Mouse (Mus musculus): ENCODE results near the gene Heg1.

Heg1 gene

DNA sequence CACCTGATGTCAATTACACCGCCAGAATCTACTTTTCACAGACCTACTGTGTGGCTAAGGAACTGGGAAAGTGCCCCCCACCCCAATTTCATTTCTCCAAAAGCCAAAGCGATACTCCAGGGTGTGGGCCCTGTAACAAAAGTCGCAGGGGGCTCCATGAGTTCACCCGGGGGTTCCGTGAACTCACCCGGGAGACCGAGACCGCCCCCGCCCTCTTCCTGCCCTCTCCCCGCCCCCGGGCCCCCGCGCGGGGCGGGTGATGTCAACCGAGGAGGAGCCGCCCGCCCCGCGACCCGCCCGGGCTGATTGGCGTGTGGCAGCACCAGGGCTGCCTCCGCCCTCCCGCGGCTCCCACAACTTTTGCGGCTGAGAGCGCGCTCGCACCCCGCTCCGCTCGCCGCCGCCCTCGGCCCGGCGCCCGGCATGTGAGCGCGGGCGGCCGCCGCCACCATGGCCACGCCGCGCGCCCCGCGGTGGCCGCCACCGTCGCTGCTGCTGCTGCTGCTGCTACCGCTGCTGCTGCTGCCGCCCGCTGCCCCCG lies at the start of gene Heg1:
Gene Heg1, plus strand, starts transcription at position 209 of the 541 bp plus-strand sequence.
- DNase-seq (ENCODE audit: low spot score): peak; percentile 52

- DNase-seq (ENCODE audit: low spot score): no peak
Measured at GRCm38 (mm10) chr16:33635836-33636595, 48.2 kb upstream of the Heg1 start.

- no peak for DNase-seq (ENCODE audit: low spot score)
Measured at GRCm38 (mm10) chr16:33641779-33642178, 42.4 kb upstream of the Heg1 start.

GRCm38 (mm10) chr16:33653116-33653515 lies 31.1 kb upstream of the Heg1 start:
- no peak for DNase-seq (ENCODE audit: low spot score)

- no peak for DNase-seq (ENCODE audit: low spot score)
Measured at GRCm38 (mm10) chr16:33655443-33655842, 28.7 kb upstream of the Heg1 start.

GRCm38 (mm10) chr16:33657191-33657590 lies 27.0 kb upstream of the Heg1 start:
- DNase-seq (ENCODE audit: low spot score): no peak

GRCm38 (mm10) chr16:33658121-33658520 lies 26.0 kb upstream of the Heg1 start:
- DNase-seq (ENCODE audit: low spot score): no peak

DNA sequence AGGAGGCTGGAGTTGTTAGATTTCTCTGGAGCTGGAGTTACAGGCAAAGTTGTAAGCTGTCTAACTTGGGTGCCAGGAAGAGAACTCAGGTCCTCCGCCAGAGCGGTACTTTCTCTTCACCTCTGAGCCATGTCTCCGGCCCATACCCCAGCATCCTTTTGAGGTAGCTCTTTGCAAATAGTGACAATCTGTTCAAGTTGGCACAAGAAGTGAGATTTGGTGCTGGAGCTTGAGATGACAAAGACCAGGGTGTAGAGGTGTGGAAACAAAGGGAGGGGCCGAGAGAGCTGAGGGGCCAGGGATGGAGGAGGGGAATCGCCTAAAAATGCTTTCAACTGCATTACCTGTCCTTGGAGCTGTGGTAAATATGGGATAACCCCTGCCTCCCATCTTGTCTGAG lies 24.6 kb upstream of the Heg1 start:
- no peak for DNase-seq (ENCODE audit: low spot score)

DNA sequence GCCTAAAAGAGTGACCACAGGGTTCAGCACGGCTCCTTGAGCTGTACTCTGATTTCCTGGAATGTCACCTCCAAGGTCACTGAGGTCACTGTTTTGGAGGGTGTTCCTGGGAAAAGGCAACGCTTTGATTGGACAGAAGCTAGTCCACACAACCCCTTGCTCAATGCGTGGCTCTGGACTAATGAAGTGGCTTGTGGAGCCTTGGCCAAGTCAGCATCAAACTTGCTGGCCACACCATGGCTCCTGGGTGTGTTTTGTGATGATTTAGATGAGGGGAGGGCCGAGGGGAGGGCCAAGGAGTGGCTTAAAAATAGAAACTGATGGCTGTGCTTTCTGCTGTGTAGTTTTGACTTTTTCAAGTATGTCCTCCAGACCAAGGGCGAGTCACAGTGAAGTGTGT lies 24.0 kb upstream of the Heg1 start:
- DNase-seq (ENCODE audit: low spot score): no peak

- no peak for DNase-seq (ENCODE audit: low spot score)
Measured at GRCm38 (mm10) chr16:33662841-33663240, 21.3 kb upstream of the Heg1 start.

GRCm38 (mm10) chr16:33666226-33666625 lies 17.9 kb upstream of the Heg1 start:
- DNase-seq (ENCODE audit: low spot score): no peak

GRCm38 (mm10) chr16:33666985-33667538 lies 17.1 kb upstream of the Heg1 start:
- DNase-seq (ENCODE audit: low spot score): no peak

DNA sequence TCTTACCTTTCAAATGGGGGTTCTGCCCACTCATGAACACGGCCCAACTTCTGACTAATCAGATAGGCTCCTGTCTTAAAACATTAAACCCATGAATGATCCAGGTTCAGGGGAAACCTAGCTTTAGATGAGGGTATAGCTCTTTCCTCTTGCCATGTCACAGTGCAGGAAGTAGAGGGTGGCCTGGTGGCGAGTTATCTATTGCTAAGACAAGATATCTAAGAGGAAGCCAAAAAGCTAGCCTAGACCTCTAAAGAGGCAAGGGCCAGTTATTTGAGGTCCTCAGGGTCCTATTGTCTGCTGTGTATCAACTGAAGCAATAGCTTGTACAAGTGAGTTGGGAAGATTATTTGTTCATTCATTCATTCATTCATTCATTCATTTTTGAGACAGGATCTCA lies 15.7 kb upstream of the Heg1 start:
- no peak for DNase-seq (ENCODE audit: low spot score)

DNA sequence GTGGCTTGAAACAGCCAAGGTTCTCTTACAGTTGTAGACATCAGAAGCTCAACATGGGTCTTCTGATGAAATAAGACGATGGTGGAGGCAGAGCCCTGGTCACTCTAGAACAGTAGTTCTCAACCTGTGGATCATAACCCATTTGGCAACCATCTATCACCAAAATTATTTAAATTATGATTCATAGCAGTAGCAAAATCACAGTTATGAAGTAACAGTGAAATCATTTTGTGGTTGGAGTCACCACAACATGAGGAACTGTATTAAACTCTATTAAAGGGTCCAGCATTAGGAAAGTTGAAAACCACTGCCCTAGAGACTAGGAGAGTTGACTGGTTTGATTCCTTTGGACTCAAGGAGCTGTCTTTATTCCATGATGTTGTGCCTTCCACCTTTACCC lies 15.1 kb upstream of the Heg1 start:
- no peak for DNase-seq (ENCODE audit: low spot score)

DNA sequence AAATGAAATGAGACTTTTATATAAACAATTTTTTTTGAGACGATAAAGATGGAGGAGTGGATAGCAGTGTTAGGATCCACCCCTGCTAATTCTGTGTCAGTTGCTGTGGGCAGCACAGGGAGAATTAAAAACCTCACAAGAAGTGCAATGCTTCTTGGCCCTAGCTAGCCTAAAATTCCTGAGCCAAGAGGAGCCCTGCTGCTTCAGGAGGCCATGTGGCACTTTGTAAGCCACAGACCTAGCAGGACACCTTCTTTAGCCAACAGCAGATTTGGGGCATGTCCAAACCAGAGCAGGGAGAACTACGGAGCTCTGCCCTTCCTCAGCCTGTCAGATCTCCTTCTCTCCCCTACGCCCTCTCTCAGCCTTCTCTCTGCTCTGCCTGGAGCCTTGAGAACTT lies 13.8 kb upstream of the Heg1 start:
- DNase-seq (ENCODE audit: low spot score): no peak

DNA sequence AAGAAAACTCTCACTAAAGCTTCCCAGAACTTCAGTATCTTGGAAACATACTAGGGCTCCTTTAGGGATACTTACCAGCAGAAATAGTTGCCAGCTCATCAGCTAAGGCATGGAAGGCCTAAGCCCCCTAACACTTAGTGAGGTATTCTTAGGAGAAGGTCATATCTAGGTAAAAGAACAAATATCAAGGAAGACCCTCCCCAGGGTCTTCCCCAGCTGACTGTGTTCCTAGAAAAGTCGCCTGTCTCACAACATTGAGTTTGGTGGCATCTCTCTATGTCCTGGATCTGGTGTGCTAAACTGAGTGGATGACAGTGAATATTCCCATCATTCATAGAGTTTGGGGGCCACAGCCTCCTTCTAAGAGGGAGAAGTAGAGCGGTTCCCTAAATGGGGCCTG lies 13.2 kb upstream of the Heg1 start:
- DNase-seq (ENCODE audit: low spot score): no peak

DNA sequence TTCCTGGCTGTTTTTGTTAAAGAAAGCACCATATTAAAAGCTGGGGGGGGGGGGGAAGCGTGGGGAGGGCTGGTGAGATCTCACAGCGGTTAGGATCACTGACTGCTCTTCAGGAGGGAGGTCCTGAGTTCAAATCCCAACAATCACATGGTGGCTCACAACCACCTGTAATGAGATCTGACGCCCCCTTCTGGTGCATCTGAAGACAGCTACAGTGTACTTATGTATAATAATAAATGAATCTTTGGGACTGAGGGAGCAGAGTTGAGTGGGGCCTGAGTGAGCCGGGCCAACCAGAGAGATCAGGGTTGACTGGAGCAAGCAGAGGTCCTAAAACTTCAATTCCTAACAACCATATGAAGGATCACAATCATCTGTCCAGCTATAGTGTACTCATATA lies 12.0 kb upstream of the Heg1 start:
- DNase-seq (ENCODE audit: low spot score): no peak

- DNase-seq (ENCODE audit: low spot score): no peak
Measured at GRCm38 (mm10) chr16:33672643-33673042, 11.5 kb upstream of the Heg1 start.

GRCm38 (mm10) chr16:33673530-33674109 lies 10.6 kb upstream of the Heg1 start:
- DNase-seq (ENCODE audit: low spot score): no peak

- DNase-seq (ENCODE audit: low spot score): no peak
Measured at GRCm38 (mm10) chr16:33675151-33675847, 8.9 kb upstream of the Heg1 start.

- DNase-seq (ENCODE audit: low spot score): no peak
Measured at GRCm38 (mm10) chr16:33675848-33676184, 8.4 kb upstream of the Heg1 start.

DNA sequence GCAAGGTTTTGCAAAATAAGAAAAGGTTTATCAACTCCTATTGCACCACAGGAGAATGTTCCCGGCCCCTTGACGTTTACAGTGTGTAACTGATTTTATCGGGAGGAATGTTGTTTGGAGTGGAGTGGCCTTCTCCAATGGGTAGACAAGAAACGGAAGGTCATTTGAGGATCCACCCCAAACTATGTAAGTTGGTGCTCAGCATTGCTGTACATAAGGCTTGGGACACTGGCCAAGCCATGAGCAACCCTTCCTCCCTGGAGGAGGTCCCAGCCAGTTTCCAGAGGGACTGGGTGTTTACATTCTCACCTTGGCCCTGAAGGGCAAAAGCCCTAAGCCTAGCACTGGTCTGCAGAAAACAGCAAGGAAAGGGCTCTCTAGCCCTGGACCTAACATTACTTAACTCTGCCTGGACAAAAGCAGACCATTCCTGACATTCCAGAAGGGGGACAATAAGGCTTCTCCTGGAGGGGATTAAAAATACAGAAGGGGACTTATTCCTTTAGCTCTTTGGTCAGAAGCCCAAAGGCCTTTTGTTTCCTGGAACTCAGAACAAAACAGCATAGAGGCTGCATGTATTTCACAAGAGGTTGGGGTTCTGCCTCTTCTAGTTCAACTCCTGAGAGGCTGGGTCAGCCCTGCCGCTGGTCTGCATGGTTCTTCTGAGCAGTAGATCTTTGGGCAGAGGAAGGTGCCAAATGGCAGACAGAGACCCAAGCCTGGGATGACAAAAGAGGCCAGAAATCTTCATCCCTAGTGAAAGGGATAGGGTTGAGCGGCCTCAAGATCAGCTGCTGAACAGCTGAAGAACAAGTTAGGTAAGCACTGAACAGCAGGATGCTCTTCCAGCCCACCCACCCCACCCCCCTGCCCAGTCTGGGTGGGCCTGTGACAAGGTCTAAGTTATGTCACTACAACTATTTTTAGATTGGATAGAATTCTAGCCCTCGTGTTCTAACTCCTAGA lies 7.5 kb upstream of the Heg1 start:
- no peak for DNase-seq (ENCODE audit: low spot score)

Measured in ovary, postnatal 10 days (tissue).